Mouse (Mus musculus) CD8-positive naive resting alpha-beta T cell, adult 2 months (primary cell): Measurements from ENCODE around the gene 2210407C18Rik.

Source experiments
- DNase-seq, 2 experiments: peaks; one replicate each; pipeline ENCODE4 v3.0.0; 2022; ENCODE audit warnings: low read depth in 2 of 2, low spot score in 2 of 2

The 2210407C18Rik gene

GRCm38 (mm10) chr11:58615975-58616374 is at the start of gene 2210407C18Rik:
TSS of gene 2210407C18Rik (minus strand) at chr11:58616075.
- no peak for DNase-seq

DNA sequence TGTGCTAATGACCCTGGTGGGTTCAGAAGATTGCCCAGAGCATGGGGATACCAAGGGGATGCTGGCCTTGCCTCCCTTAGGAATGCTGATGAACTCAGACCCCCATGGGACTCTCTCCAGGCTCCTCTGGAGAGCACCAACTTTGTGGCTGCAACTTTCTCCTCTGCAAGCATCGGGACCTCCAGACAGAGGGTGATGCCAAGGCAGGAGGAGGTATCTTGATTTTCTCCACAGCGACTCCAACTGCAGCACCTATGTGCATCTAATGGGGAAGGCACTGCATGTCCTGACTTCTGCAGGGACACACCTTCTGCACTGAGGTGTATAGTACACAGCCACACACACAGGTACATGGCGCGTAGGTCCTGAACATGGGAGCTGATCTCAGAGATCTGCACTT is 42.7 kb upstream of the 2210407C18Rik start, which contains the start of gene Olfr322:
Gene Olfr322 (plus strand): TSS at position 187 of the 400 bp plus-strand sequence.
- DNase-seq, result no peak

DNA sequence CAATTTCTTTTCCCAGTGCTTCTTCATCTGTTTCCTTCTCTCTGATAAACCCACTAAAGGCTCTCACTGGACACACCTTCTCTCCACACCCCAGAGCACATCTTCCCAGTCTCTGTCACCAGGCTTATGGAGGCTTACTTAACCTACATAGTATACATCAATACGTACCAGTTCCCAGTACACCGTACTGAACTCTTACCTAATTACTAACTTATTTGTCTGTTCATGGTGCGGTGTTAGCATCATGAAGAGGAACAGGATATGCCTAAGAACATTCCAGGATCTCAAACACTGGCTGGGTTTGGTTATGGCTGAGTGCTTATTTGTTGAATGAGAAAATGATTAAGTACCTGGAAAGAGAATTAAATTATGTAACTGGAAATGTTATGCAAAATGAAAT is 39.3 kb upstream of the 2210407C18Rik start:
- no peak for DNase-seq

DNA sequence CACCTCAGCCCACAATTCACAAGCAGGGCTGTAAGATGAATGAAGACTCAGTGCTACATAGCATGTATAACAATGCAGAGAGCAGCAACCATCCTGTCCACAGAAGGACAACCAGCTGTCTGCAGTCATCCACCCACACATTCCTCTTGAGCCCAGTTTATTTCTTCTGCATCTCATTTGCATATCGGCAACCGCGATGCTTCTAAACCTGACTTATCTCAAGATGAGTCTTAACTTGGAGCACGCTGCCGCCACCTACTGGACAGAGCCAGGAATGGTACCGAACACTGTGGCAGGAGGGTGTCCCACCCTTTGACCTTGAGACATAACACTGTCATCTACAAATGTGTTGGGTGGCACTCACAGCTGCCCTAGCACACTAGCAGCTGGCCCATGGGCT is 27.5 kb upstream of the 2210407C18Rik start:
- DNase-seq, result peak; percentile 15 to 50

DNA sequence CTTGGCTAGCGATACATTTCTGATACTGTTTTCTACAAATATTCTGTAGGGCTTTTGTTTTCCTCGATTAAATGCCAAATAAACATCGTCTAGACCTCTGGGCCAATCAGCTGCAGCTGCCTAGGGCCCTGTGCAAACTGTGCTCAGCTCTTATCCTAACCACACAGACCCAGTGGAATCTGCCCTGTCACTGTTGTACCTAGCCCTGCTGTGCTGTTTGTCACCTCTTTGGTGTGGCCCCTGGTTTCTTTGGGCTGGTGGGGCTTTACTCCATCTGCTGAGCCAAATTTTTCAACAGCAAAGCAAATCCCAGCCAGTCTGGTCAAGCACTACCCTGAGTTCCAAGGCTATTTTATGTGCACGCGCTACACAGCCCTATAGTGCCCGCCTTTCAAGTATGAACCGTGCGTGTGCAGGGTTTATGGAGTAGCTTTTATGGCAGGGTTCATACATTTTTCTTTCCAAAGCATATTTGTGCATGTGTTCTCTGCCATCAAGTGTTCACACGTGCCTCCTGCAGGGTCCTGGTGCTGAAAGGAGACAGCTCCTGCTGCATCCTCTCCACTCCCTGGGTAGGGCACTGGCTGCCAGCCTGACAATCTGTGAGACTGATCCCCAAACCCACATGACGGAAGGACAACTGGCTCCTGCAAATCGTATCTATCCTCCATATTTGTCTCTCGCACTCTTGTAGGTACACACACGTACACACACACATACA is 25.9 kb upstream of the 2210407C18Rik start:
- DNase-seq, result no peak

- no peak for DNase-seq
These were observed 25.2 kb upstream of the 2210407C18Rik start for GRCm38 (mm10) chr11:58641057-58641456.

DNA sequence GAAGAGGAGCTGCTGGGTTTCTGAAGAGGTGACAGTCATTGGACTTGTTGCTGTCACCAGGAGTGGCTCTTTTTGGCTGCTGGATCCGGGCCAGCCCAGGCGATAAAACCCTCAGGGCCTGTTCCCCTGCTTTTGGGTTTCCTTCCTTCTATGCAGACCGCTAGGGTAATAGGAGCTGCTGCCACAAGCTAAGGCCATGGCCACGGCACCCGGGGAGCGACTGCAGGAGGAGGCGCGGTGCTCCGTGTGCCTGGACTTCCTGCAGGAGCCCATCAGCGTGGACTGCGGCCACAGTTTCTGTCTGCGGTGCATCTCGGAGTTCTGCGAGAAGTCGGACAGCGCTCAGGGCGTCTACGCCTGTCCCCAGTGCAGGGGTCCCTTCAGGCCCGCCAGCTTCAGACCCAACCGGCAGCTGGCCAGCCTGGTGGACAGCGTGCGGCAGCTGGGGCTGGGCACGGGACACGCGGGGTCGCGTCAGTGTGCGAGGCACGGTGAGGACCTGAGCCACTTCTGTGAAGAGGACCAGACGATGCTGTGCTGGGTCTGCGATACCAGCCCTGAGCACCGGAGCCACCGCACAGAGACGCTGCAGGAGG is 24.5 kb upstream of the 2210407C18Rik start, which contains the start of gene Trim58:
Gene Trim58 (plus strand): TSS at position 194 of the 596 bp plus-strand sequence.
- no peak for DNase-seq

DNA sequence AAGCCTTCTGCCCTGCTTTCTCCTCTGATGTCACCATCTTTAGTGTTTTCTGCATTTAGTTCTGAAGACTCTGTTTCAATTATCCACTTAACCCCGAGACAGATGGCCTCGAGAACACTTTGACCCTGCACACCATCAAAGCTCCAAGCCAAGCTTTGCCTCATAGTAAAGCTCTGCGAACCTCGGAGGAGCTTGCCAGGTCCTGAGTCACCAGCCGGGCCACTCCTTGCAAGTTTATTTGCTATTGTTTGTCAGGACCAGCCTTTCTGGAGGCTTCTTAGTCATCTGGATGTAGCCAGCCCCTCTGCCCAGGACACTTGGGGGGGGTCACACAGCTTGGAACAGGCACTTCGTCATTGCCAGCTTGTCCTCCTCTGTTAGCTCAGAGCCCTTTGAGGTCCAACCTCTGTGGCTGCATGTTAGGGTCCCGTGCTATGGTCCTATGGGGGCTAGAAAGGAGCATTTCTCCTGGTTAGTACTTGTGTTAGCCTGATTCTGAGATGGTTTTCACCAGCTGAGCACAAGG is 22.4 kb upstream of the 2210407C18Rik start:
- DNase-seq, result no peak

DNA sequence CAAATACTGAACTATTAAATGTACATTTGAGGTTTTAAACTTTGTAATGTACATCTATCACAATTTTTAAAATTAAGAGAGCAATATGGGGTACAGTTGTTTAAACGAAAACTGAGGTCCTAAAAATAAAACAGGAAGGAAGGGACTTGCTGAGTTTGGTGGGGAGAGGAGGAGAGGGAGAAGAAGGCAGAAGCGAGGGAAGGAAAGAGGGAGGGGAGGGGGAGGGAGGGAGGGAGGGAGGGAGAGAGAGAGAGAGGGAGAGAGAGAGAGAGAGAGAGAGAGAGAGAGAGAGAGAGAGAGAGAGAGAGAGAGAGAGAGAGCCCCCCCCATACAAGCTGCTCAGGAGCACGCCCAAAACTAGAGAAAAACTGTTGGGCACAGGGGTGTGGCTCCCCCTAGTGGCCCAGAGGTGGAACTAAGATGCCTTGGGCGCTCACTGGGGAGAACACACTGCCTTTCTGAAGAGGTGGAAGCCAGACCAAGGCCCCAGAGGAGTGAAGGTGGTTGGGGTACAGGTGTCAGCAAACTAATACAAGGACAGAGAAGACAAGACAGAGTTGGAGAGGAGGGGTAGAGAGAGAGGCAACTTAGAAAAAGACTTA is 20.6 kb upstream of the 2210407C18Rik start:
- DNase-seq, result peak; percentile 35 to 41

- no peak for DNase-seq
These were observed 19.0 kb upstream of the 2210407C18Rik start for GRCm38 (mm10) chr11:58634878-58635277.

- no peak for DNase-seq
These were observed 14.5 kb upstream of the 2210407C18Rik start, which contains the start of gene Olfr323 for GRCm38 (mm10) chr11:58630401-58630800. TSS of gene Olfr323 (minus strand) at chr11:58630501.

DNA sequence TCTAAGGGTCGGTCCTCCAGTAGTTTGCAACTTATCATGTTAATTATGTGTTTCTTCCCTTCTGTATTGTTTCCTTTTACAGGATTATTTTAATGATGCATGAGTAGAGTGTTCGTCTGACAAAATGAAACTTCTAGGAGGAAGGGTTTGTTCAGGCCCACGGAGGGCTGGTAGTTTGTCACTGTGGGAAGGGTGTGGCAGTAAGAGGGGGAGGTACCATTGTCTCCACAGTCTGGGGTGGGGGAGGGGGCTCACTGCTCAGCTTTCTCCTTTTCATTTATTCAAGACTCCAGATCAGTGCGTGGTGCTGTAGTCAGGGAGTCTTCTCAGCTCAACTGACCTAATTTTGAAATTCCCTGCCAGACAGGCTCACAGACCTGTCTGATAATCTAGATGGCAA is 10.3 kb upstream of the 2210407C18Rik start:
- DNase-seq, result no peak

DNA sequence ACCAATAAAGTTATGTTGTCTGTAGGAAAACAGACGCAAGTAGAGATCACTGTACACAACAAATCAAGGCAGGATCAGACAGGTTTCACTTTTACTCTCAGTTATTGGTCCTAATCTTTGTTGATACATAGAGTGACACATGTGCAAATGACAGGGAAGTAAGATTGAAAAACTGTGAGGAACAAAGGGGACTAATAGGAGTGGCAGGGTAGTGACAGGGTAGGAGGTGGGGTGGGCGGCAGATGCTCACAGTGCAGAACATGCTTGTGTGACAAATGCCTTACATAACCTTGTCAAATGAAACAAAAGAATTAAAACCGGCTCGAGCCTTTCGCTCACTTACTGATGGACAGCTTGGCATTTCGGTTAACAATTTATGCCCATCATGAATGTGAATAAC is 2.9 kb upstream of the 2210407C18Rik start:
- no peak for DNase-seq

GRCm38 (mm10) chr11:58618369-58618768 is 2.5 kb upstream of the 2210407C18Rik start:
- DNase-seq, result no peak

- DNase-seq, result no peak
These were observed 1.3 kb downstream of the 2210407C18Rik start for GRCm38 (mm10) chr11:58614526-58614925.

DNA sequence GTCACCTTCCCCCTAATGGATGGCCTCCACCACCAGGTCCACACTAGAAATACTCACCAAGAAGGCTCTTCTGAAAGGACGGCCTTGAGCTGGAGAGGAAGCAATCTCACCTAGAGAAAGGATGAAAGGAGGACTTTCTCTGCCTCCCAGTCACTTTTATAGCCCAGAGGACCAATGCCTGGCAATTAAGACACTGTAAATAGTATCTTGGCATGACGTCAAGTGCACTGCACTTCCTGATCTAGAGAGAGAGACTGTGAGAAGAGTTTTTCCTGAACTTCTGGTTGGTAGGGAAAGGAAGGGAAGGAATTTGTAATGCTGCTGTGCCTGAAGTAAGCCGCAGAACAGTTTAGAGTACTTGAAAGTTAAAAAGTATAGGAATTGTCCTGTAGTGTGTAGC is 2.5 kb downstream of the 2210407C18Rik start:
- no peak for DNase-seq

DNA sequence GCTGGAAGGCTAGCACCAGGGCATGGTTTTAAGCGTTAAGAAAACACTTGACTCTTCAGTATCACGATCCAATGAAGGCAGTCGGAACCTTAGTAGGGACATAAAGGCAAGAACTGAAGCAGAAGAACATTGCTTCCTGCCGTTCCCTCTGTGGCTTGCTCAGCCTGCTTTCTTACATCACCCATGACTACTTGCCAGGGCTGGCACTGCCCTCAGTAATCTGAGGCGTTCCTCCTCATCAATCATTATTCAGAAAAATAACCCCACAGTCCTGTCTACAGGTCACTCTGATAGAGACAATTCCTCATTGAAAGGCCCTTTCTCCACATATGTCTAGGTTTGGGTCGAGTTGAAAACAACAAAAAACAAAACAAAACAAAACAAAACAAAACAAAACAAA is 8.8 kb downstream of the 2210407C18Rik start:
- DNase-seq, result no peak

DNA sequence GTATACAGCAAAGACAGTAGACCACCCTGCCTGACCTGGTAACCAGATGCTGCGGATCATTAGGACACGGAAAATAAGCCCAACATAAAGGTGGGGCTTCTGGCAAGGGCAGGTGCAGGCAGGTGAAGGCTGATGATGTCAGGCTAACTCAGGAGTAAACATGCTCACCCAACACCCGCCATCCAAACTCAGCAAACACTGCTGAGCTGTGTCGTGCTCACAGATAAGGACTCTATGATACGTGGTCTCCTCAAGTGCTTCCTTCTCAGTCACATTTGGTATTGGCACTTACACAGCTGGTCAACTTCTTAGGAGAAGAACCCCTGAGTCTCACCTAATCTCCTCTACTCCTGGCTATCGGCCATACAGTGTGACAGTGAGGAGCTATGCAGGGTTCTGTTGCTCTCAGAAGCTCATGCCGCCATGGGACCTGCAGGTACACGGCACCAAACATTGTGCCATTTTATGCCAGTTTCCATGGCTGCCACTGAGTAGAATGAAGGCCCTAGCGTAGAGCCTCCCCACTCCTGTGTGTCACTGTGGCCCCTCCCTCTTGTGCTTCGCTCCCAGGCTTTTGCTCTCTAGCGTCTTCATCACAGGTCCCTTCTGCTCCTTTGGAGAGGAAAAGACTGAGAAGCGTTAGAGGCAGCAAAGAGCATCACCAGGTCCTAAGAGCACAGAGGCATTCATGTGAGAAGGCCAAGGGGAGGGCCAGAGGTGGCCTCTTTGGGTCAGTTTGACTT is 9.5 kb downstream of the 2210407C18Rik start:
- no peak for DNase-seq

DNA sequence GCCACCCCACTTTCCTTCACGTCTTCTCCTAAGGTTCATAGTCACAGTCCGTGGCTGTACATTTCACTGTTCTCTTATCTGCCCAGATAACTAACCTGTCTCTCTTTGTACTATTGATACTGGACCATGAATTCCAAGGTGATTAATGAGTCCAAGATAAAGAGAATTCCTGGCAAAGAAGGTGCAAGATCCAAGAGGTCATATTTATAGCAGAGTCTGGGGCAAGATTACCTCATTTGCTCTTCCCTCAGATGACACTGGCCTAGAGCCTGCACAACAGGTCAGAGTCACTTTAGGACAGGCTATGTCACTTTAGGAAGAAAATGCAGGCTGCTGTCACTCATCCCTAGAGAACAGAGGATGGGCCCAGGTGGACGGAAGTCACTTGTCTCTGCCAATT is 10.6 kb downstream of the 2210407C18Rik start:
- no peak for DNase-seq

DNA sequence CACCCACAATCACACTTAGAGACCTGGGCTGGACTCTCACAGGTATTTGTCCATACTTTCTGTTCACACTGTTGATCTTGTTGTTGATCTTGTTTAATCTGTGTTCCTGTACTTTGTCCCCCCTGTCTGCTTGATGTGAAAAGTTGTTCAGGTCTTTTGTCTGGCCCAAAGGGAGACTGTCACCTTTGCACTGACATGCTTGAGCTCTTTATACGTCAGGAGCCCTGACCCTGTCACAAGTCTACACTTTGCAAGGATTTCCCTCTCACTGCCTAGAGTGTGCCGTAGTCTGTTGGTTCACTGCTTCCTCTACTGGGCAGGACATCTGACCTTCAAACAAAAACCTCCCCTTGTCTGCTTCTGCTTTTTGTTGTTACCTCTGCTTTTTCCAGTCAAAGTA is 11.2 kb downstream of the 2210407C18Rik start:
- no peak for DNase-seq
